Mouse (Mus musculus) cerebellum, adult 2 months (tissue): ENCODE results near the gene Igf2bp2.

ENCODE experiments used
- CTCF ChIP-seq: fragments of 200-500 bp; IDR thresholded peaks from 2 replicates; pipeline ENCODE4 v1.5.1; 2011; ENCODE audit warnings: low read depth, mild to moderate bottlenecking, control low read depth, low read length, moderate library complexity, borderline replicate concordance; ENCODE audit not compliant: insufficient read depth
- POLR2A ChIP-seq: fragments of 200-500 bp; IDR thresholded peaks from 2 replicates; pipeline ENCODE4 v1.6.1; 2011; ENCODE audit warnings: low read length, control low read depth, borderline replicate concordance; ENCODE audit not compliant: insufficient read depth

DNA sequence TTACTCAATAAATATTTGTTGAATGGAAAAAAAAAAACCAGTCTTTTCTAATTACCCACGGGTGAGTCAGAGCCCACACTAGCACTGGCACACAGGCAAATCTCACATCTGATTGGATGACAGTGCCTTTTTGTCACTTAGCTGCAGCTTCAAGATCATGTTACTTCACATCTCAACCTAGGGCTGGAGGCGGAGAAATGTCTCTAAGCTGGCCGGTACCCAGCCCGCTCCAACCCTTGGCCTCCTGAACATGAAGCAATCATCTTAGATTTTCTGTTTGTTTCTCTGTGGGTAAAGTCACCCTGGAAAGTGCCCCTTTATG, 86.5 kb downstream of the Igf2bp2 start:
- no peak for TF ChIP-seq CTCF
- no peak for TF ChIP-seq POLR2A
